Mouse (Mus musculus) hindbrain, embryonic 14.5 days (tissue): ENCODE measurements at regions not wholly inside any gene's neighbourhood (a gene's known extent, or its start where the extent isn't known, plus 50 kb on each side); places are given as distances from the start of the nearest gene placed in this dataset.
A peak's percentile ranks its signal among the peaks of the same experiment; 100 is the strongest.

Experiments
- ATAC-seq: fragments of 200-750 bp; cut with Nextera tagmentation; 2 replicates; pipeline ENCODE4 v1.8.0; 2017; ENCODE audit warnings: moderate number of reproducible peaks, mild to moderate bottlenecking, moderate TSS enrichment, moderate library complexity; ENCODE audit not compliant: low FRiP score
- DNase-seq: peaks from one replicate; pipeline ENCODE4 v3.0.0-alpha.2; 2015; ENCODE audit warnings: low spot score
- H3K27ac ChIP-seq: fragments of 300-500 bp; sonication (generic); 2 replicates; pipeline ENCODE4 v1.5.1; 2014; ENCODE audit warnings: mild to moderate bottlenecking, moderate library complexity
- H3K27me3 ChIP-seq: fragments of 300-500 bp; sonication (generic); 2 replicates; pipeline ENCODE4 v1.6.1; 2014; ENCODE audit warnings: mild to moderate bottlenecking, low read length, mixed read lengths; ENCODE audit not compliant: control insufficient read depth, insufficient read depth
- H3K36me3 ChIP-seq: fragments of 300-500 bp; sonication (generic); replicated peaks from 2 replicates; pipeline ENCODE4 v1.6.1; 2014; ENCODE audit not compliant: control insufficient read depth, insufficient read depth
- H3K4me1 ChIP-seq: fragments of 300-500 bp; sonication (generic); replicated peaks from 2 replicates; pipeline ENCODE4 v1.6.1; 2014; ENCODE audit warnings: antibody characterized with exemption, low read length, mixed read lengths; ENCODE audit not compliant: control insufficient read depth, insufficient read depth
- H3K4me2 ChIP-seq: fragments of 300-500 bp; sonication (generic); replicated peaks from 2 replicates; pipeline ENCODE4 v1.6.1; 2014; ENCODE audit warnings: mild to moderate bottlenecking, moderate library complexity
- H3K4me3 ChIP-seq: fragments of 300-500 bp; sonication (generic); replicated peaks from 2 replicates; pipeline ENCODE4 v1.5.1; 2014; ENCODE audit warnings: mild to moderate bottlenecking, low read length
- H3K9ac ChIP-seq: fragments of 300-500 bp; sonication (generic); 2 replicates; pipeline ENCODE4 v1.6.1; 2014
- H3K9me3 ChIP-seq: fragments of 300-500 bp; sonication (generic); 2 replicates; pipeline ENCODE4 v1.6.1; 2016; ENCODE audit warnings: low read length; ENCODE audit not compliant: control insufficient read depth
- WGBS: fragments of 180-500 bp; shearing (Covaris S2); extraction: QIAGEN DNeasy Blood & Tissue Kit; methylation state at CpG from one replicate; pipeline ENCODE4 v1.1.7; 2014; 5-methylcytosine and 5-hydroxymethylcytosine counted together

DNA sequence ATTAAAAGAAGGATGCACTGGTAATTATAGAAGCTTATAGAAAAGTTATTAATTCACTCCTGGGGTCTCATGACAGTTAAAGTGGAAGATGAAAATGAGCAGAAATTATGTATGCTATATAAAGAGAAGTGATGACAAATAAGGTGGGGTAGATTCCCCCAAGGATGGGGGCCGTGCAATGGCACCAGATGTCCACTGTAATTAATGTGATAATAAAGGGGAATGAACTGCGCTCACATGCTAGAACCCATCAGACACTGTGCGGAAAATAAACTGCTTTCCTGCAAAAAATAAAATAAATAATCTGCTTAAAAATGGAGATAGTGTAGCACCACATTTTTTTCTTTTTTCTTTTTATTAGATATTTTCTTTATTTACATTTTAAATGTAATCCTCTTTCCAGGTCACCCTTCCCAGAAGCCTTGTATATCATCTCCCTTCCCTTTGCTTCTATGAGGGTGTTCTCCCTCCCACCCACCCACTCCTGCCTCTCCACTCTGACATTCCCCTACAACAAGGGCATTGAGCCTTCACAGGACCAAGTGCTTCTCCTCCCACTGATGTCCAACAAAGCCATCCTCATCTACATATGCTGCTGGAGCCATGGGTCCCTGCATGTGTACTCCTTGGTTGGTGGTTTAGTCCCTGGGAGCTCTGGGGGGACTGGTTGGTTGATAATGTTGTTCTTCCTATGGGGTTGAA lies 934.0 kb upstream of the Pcdh20 start:
- Histone ChIP-seq H3K4me1 (no peaks in the 10 kb centered on the region; the same call in 1 of the 2 replicates), H3K9ac (no peak overlapping the region), H3K9me3 (no peaks in the 10 kb centered on the region), H3K36me3 (no peaks in the 10 kb centered on the region), H3K4me3 (no peak overlapping the region), H3K27ac (no peak overlapping the region), H3K27me3 (no peaks in the 10 kb centered on the region), H3K4me2 (no peak overlapping the region)
- DNase-seq, result no peak
- WGBS, result 42% methylated on average over 3 of the region's 3 CpGs
- ATAC-seq, result peak; percentile 55; the same call in 1 of the 2 replicates

DNA sequence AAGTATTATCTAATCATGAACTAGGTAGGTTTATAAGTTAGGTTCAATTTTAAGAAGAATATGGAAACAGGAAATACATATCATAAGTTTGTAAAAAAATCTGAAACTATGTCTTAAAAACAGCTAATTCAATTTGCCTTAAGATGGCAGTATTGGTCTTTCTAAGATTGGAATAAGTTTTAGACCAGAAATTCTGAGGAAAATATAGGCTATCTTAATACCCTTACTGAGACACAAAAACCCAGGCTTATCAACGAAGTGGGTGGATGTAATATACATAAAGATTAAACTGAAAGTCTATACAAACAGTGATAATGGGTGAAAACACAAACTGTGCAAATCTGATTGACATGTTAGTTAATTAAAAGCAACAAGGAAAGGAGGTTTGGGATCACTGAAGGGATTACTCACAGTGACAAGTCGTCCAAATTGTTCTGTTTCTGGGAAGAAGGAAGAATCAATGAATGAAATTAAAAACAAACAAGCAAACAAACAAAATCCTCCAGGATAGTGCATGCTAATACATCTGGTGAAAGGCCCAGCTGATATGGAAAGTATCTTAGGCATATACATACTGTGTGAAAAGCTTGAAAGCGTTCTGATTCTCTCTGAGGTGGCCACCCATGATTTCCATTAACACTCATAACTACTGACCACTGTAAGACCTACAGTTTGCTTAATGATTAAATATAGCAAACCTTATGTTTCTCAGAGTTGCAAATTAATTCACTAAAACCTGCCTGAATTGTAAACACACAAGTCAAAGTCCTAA lies 931.6 kb upstream of the Pcdh20 start:
- Histone ChIP-seq H3K36me3 (no peaks in the 10 kb centered on the region), H3K4me1 (no peaks in the 10 kb centered on the region; the same call in 1 of the 2 replicates), H3K27me3 (no peaks in the 10 kb centered on the region), H3K9ac (no peak overlapping the region), H3K27ac (0 out of 2 replicates have a peak overlapping the region, but pooled peaks have one; percentile 4), H3K4me3 (no peak overlapping the region), H3K9me3 (no peaks in the 10 kb centered on the region), H3K4me2 (no peak overlapping the region)
- peak; percentile 48; the same call in 1 of the 2 replicates for ATAC-seq
- peak; percentile 83 for DNase-seq
- 39% methylated on average over 3 of the region's 3 CpGs for WGBS

DNA sequence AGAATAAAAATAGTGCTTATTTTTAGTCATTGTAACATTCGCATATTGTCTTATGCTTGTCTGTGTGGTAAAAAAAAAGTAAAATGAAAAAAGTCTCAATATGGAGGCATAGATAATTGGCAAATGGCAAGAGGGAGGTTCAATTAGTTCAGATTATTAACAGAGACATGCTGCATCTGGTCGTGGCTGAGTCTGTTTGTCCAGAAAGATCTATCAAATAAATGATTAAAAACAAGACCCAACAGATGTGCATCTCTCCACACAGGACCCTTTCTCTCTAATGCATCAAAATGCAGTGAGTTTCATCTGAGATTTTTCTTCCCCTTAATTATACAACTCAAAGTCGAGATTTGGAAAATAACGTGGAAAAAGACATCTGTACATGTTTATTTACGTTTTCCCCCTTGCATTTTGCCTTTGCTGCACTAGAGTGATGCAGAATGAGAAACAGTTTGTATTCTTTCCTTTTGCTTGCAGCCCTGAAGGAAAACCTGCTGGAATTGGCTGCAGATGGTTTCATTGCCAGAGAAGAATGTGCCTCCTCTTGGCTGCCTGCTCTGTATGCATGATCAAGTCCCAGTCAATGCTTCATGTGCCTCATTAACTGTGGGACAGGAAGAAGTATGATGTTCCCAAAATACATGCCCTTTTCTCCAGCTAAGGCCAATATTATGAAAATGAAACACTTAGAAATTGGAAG lies 886.0 kb upstream of the Pcdh20 start:
- Histone ChIP-seq H3K36me3 (no peaks in the 10 kb centered on the region), H3K27me3 (no peaks in the 10 kb centered on the region), H3K4me2 (no peak overlapping the region), H3K4me3 (no peak overlapping the region), H3K9ac (no peak overlapping the region; the same call in 1 of the 2 replicates), H3K9me3 (no peaks in the 10 kb centered on the region), H3K4me1 (peaks cover 14% of the 10 kb centered on the region; the same call in 1 of the 2 replicates), H3K27ac (peak overlapping the region; percentile 71)
- 44% methylated on average over 5 of the region's 5 CpGs for WGBS
- no peak for DNase-seq
- no peak; the same call in 1 of the 2 replicates for ATAC-seq

DNA sequence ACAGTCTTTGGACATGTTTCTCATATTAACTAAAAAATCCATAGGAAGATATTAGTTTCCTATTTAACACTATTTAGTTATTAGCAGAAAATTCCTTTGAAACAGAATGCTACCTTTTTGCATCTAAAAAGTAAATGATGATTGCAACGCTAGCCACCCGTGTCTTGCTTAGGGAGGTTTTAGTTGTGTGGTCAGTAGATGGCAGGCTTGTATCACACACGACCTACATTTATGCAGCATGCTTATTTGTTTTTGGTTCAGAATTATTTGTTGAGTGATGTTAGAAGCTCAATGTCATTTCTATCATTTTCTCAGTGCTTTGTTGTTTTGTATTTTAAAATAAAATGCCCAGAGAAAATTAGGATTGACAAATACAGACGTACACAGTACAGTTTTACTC lies 876.8 kb upstream of the Pcdh20 start:
- ATAC-seq (no peak), DNase-seq (peak; percentile 80)
- H3K4me1 ChIP-seq, result no peaks in the 10 kb centered on the region
- H3K9ac ChIP-seq, result no peak overlapping the region
- H3K4me2 ChIP-seq, result no peak overlapping the region
- 51% methylated on average over 4 of the region's 4 CpGs for WGBS
- H3K4me3 ChIP-seq, result no peak overlapping the region
- no peaks in the 10 kb centered on the region for H3K27me3 ChIP-seq
- no peaks in the 10 kb centered on the region for H3K36me3 ChIP-seq
- H3K27ac ChIP-seq, result no peak overlapping the region
- no peaks in the 10 kb centered on the region for H3K9me3 ChIP-seq

DNA sequence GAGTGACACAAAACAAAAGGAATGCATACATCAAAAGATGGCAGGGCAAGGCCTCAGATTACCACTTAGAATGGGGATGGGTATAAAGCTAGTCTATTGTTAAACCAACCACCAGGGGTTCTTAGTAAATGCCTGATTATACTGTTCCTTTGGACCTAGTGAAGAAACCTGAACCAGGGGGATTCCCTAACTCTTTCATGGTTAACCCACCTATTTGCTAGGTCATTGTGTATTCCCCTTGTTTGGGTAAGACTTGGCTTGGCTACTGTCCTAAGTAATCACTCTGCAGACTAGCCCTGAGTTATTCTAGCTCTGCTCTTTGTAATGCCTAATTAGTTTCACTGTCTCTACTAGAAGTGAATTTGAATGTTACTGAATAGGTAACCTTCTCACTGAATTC lies 853.9 kb upstream of the Pcdh20 start:
- Histone ChIP-seq H3K27ac (no peak overlapping the region), H3K4me3 (no peak overlapping the region)
- no peak for ATAC-seq

DNA sequence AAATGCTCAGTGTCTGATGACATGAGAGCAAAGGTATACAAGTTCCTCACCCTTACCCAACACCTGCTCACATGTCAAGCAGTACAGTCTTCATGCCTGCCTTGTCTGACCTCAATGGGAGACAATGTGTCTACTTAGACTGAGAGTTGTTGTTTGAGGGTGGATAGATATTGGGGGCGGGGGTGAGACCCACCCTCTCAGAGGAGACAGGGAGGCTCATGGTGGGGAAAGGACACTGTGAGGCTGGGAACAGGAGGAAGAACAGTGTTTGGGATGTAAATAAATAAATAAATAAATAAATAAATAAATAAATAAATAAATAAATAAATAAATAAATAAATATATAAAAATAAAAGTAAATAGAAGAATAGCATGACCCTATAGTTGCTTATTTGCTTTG lies 837.3 kb upstream of the Pcdh20 start:
- no peaks in the 10 kb centered on the region for H3K27me3 ChIP-seq
- no peak overlapping the region for H3K9ac ChIP-seq
- H3K4me2 ChIP-seq, result no peak overlapping the region
- no peak overlapping the region for H3K27ac ChIP-seq
- H3K4me3 ChIP-seq, result no peak overlapping the region
- 100% methylated on average over 1 of the region's 1 CpGs for WGBS
- no peaks in the 10 kb centered on the region for H3K9me3 ChIP-seq
- H3K36me3 ChIP-seq, result no peaks in the 10 kb centered on the region
- no peaks in the 10 kb centered on the region for H3K4me1 ChIP-seq
- no peak for DNase-seq
- ATAC-seq, result no peak

More for the DNA sequence above, 853.9 kb upstream of the Pcdh20 start:
- no peak for DNase-seq
- H3K9me3 ChIP-seq, result no peaks in the 10 kb centered on the region
- no peak overlapping the region for H3K4me2 ChIP-seq
- H3K4me1 ChIP-seq, result no peaks in the 10 kb centered on the region
- H3K36me3 ChIP-seq, result no peaks in the 10 kb centered on the region
- H3K9ac ChIP-seq, result no peak overlapping the region
- no peaks in the 10 kb centered on the region for H3K27me3 ChIP-seq
